Mouse (Mus musculus) fat pad, adult 2 months (tissue): Measurements from ENCODE around the gene Slc4a4.

Experiments used
- DNase-seq: peaks from one replicate; pipeline ENCODE4 v3.0.0-alpha.2; 2011; ENCODE audit warnings: low read depth, low spot score; ENCODE audit errors: extremely low read depth

Slc4a4 gene

DNA sequence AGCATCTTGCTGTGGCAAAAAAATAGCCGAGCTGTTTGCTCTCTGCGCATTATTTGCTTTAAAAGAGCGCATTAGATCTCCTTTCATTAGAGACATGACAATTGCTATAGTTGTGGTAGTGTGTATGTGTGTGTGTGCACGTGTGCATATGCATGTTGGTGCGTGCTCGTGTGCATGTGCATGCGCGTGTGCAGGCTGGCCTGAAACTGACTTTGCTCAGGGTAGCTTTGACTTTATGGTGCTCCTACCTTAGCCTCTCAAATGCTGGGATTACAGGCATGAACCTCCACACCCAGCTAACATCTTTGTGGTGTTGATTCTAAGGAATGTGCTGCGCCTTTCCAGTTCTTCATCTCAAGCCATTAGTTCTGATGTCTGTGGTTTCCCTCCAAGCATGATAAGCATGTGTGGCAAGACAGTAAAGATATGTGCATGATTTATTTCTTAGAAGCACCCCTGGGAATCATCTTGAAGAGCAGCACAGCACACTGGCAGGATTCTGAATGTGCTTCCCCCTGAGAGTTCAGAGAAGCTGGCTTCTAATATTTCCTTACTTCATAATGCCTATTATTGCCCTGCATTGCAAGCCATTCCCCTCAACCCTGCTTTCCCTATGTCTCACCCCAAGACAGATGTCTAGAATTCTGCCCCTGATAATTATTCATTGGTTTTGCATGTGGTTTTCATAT is 373.3 kb downstream of the Slc4a4 start:
- DNase-seq, result no peak

DNA sequence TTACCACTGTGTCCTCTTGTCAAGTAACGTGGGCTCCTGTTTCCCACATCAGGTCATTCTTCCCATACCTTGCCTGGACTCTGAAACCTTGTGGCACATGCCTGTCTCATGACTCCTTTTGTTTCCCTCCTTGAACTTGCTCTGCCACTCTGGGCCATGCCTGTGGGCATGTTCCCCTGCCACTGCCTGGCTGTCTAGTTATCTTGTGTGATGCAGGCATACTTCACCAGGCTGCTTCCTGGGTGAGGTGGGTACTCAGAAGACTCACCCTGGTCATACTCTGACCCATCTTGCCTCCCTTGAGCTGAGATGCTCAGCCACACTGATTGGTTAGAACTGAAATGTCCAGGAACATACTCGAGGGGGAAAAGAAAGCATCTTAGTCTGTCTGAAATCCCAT is 390.4 kb downstream of the Slc4a4 start:
- no peak for DNase-seq

DNA sequence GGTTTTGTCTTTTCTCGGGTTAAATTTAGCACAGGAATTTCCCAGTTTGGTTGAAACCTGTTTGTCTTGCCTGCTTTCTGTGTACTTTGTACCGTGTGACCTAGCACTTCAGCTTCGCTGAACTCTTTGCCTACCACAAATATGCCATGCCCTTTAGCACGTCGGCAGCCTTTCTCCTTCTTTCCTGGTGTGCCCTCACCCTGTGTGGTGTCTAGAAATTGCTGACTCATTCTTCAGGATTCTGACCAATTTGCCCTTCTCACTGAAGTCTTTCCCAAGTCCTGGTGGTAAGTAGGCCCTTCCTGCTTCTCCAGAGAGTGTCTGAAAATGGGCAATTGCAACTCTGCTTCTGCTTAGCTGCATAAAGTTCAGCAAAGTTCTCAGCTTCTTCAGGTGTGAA is 391.0 kb downstream of the Slc4a4 start:
- DNase-seq, result no peak

GRCm38 (mm10) chr5:89278309-89278708 is 391.7 kb downstream of the Slc4a4 start:
- DNase-seq, result no peak

GRCm38 (mm10) chr5:89280312-89280863 is 393.8 kb downstream of the Slc4a4 start:
- no peak for DNase-seq
